11 mouse cellular contexts compared by ENCODE assay signal in genomic region chr15:100830682-100831081, GRCm38 (mm10). TPM values are rescaled to one million over a fixed set of nuclear protein-coding genes. Genes with fewer than 3 reads are reported as not detected.
DNase-seq lines count a peak whose midpoint lies in the region; ATAC-seq and TF ChIP-seq lines count a peak whose summit lies in the region.
"Had no signal": no experiment of that assay in that cellular context is flagged by ENCODE, and none has a peak within 500 bp of the region (broad histone marks: within the 10 kb centered on the region; RNA-seq: fewer than 3 reads in every experiment).

No protein-coding gene starts in this region.

- no peaks in the 10 kb centered on the region for H3K27me3 ChIP-seq in forebrain, postnatal 0 days (ENCODE audit: insufficient read depth, low read length)
- no peaks in the 10 kb centered on the region for H3K27me3 ChIP-seq in forebrain, embryonic 15.5 days
- no peaks in the 10 kb centered on the region for H3K27me3 ChIP-seq in midbrain, postnatal 0 days (ENCODE audit: insufficient read depth, low read length)
- H3K27me3 ChIP-seq in midbrain, embryonic 14.5 days (ENCODE audit: control insufficient read depth, insufficient read depth, low read length): peaks cover 5% of the 10 kb centered on the region; the same call in 1 of the 2 replicates

- no peak for ATAC-seq in forebrain, postnatal 0 days
- ATAC-seq in forebrain, embryonic 15.5 days (replicated peaks): no peak
- ATAC-seq in midbrain, postnatal 0 days (ENCODE audit: low FRiP score): no peak
- no peak for ATAC-seq in midbrain, embryonic 14.5 days (ENCODE audit: low FRiP score, low TSS enrichment)

- no peak overlapping the region for H3K4me2 ChIP-seq in forebrain, postnatal 0 days (ENCODE audit: low read depth)
- no peak overlapping the region for H3K4me2 ChIP-seq in forebrain, embryonic 15.5 days (replicated peaks)
- H3K4me2 ChIP-seq in midbrain, postnatal 0 days (ENCODE audit: low read depth, low read length, poor library complexity, severe bottlenecking): no peak overlapping the region
- H3K4me2 ChIP-seq in midbrain, embryonic 14.5 days (ENCODE audit: low read length): no peak overlapping the region

- no peak for DNase-seq in forebrain, postnatal 0 days
- DNase-seq in midbrain, postnatal 0 days (ENCODE audit: low spot score): no peak
- DNase-seq in midbrain, embryonic 14.5 days: no peak
- DNase-seq in c-Kit-positive CD71-positive TER-119-positive erythroid progenitor cells, embryonic 14.5 days (ENCODE audit: low spot score): peak; percentile 14
- peak; percentile 50 for DNase-seq in thymus, postnatal 14 days
- no peak for DNase-seq in heart, postnatal 14 days
- no peak for DNase-seq in left cerebral cortex, postnatal 4 days
- DNase-seq: kidney, adult 11 months; lung, adult 18-20 months had no signal

- H3K27ac ChIP-seq in forebrain, postnatal 0 days (ENCODE audit: low read depth, low read length): no peak overlapping the region
- no peak overlapping the region for H3K27ac ChIP-seq in forebrain, embryonic 15.5 days (replicated peaks)
- no peak overlapping the region for H3K27ac ChIP-seq in midbrain, postnatal 0 days (ENCODE audit: low read depth, low read length)
- H3K27ac ChIP-seq in midbrain, embryonic 14.5 days (replicated peaks; ENCODE audit: low read depth, low read length): no peak overlapping the region

- H3K4me3 ChIP-seq in forebrain, postnatal 0 days (ENCODE audit: low read depth, low read length): no peak overlapping the region
- H3K4me3 ChIP-seq in forebrain, embryonic 15.5 days: no peak overlapping the region
- no peak overlapping the region for H3K4me3 ChIP-seq in midbrain, postnatal 0 days (ENCODE audit: low read depth, low read length)
- H3K4me3 ChIP-seq in midbrain, embryonic 14.5 days (replicated peaks; ENCODE audit: low read depth, low read length): no peak overlapping the region

- no peaks in the 10 kb centered on the region for H3K36me3 ChIP-seq in forebrain, postnatal 0 days (ENCODE audit: insufficient read depth)
- no peaks in the 10 kb centered on the region for H3K36me3 ChIP-seq in forebrain, embryonic 15.5 days
- H3K36me3 ChIP-seq in midbrain, postnatal 0 days (ENCODE audit: insufficient read depth, low read length): no peaks in the 10 kb centered on the region
- no peaks in the 10 kb centered on the region for H3K36me3 ChIP-seq in midbrain, embryonic 14.5 days (ENCODE audit: control insufficient read depth, insufficient read depth, low read length)
- H3K36me3 ChIP-seq: G1E had no signal

- no peaks in the 10 kb centered on the region for H3K9me3 ChIP-seq in forebrain, postnatal 0 days (ENCODE audit: low read length)
- H3K9me3 ChIP-seq in forebrain, embryonic 15.5 days: no peaks in the 10 kb centered on the region
- H3K9me3 ChIP-seq in midbrain, postnatal 0 days (ENCODE audit: low read length): no peaks in the 10 kb centered on the region
- H3K9me3 ChIP-seq in midbrain, embryonic 14.5 days (ENCODE audit: control insufficient read depth, low read length): no peaks in the 10 kb centered on the region

- intact Hi-C loops in heart, postnatal 14 days (cut with DNase I): no loop called here
- intact Hi-C loops in left cerebral cortex, postnatal 4 days (cut with DNase I): no loop called here

- WGBS in forebrain, postnatal 0 days: 53% methylated on average over 6 of the region's 6 CpGs
- WGBS in forebrain, embryonic 15.5 days: 55% methylated on average over 6 of the region's 6 CpGs
- 50% methylated on average over 6 of the region's 6 CpGs for WGBS in midbrain, postnatal 0 days
- 59% methylated on average over 6 of the region's 6 CpGs for WGBS in midbrain, embryonic 14.5 days

- H3K4me1 ChIP-seq in forebrain, postnatal 0 days (ENCODE audit: insufficient read depth): 0 out of 2 replicates have a peak, but pooled peaks cover 2% of the 10 kb centered on the region
- H3K4me1 ChIP-seq in forebrain, embryonic 15.5 days: peaks cover 6% of the 10 kb centered on the region; the same call in 1 of the 2 replicates
- H3K4me1 ChIP-seq in midbrain, postnatal 0 days (ENCODE audit: insufficient read depth, low read length): no peaks in the 10 kb centered on the region
- H3K4me1 ChIP-seq in midbrain, embryonic 14.5 days (ENCODE audit: control insufficient read depth, insufficient read depth, low read length): no peaks in the 10 kb centered on the region

- no peak overlapping the region for H3K9ac ChIP-seq in forebrain, postnatal 0 days
- no peak overlapping the region for H3K9ac ChIP-seq in forebrain, embryonic 15.5 days (replicated peaks)
- H3K9ac ChIP-seq in midbrain, postnatal 0 days (replicated peaks; ENCODE audit: low read length, poor library complexity, severe bottlenecking): no peak overlapping the region
- H3K9ac ChIP-seq in midbrain, embryonic 14.5 days (replicated peaks; ENCODE audit: low read length): no peak overlapping the region

- TF ChIP-seq CTCF in forebrain, postnatal 0 days (IDR thresholded peaks at IDR 0.05; ENCODE audit: low read depth): peak; percentile 64
- peak; percentile 67 for TF ChIP-seq CTCF in midbrain, postnatal 0 days (IDR thresholded peaks at IDR 0.05)

RNA-seq across cellular contexts. Expression of gene Scn8a, which starts 39.0 kb away (rescaled TPM):
- total RNA-seq in forebrain, postnatal 0 days (2014; rRNA removed): 22.1 and 26.9 TPM in 2 replicates
- 11.7 and 15.5 TPM in 2 replicates for polyA plus RNA-seq in forebrain, postnatal 0 days (2015; fragmentation: Nextera tagmentation; extraction: Ambion mirVana)
- polyA plus RNA-seq in forebrain, embryonic 15.5 days (2015; fragmentation: Nextera tagmentation; extraction: Ambion mirVana): 20.3 and 20.4 TPM in 2 replicates
- total RNA-seq in midbrain, postnatal 0 days (2014; rRNA removed): 31.3 and 37.7 TPM in 2 replicates
- polyA plus RNA-seq in midbrain, postnatal 0 days (2015; fragmentation: Nextera tagmentation; extraction: Ambion mirVana): 14.1 and 22.4 TPM in 2 replicates
- polyA plus RNA-seq in midbrain, embryonic 14.5 days (2014; fragmentation: Nextera tagmentation; extraction: Ambion mirVana): 19.0 and 21.1 TPM in 2 replicates
- under 1 TPM; 0.48 to 0.76 TPM for total RNA-seq in heart, postnatal 14 days (2021)
- 100 to 1,000 TPM; 106 to 113 TPM for total RNA-seq in left cerebral cortex, postnatal 4 days (2021)
- polyA plus RNA-seq: G1E had no signal

Comparison
In these comparisons a context has a peak if more than half of its experiments do, and no peak if none do; other contexts are left out.
1. DNase-seq: peak in c-Kit-positive CD71-positive TER-119-positive erythroid progenitor cells, embryonic 14.5 days (single experiment) and thymus, postnatal 14 days (single experiment); none in forebrain, postnatal 0 days (single experiment), midbrain, postnatal 0 days (single experiment), midbrain, embryonic 14.5 days (single experiment), heart, postnatal 14 days (0 of 2) and left cerebral cortex, postnatal 4 days (single experiment).
2. RNA of gene Scn8a, which starts 39.0 kb away (total RNA-seq): 106 to 113 TPM in left cerebral cortex, postnatal 4 days, 31.3 to 37.7 TPM in midbrain, postnatal 0 days and 22.1 to 26.9 TPM in forebrain, postnatal 0 days; 0.48 to 0.76 TPM in heart, postnatal 14 days; every median in the first group is over 10 times any median in the second.